Mouse (Mus musculus) heart, adult 8-10 months (tissue): ENCODE measurements around the gene Vcam1. TPM values are rescaled to one million over a fixed set of nuclear protein-coding genes. Genes with fewer than 3 reads are reported as not detected.
A peak's percentile ranks its signal among the peaks of the same experiment; 100 is the strongest.

Source experiments
- DNase-seq: peaks from one replicate; pipeline ENCODE4 v3.0.0; 2022; ENCODE audit warnings: low spot score
- total RNA-seq, 4 experiments: library from RNA; stranded (reverse); gene quantifications; 2 replicates each; pipeline ENCODE4 v1.2.4; 2022

The Vcam1 gene
- total RNA-seq = 10 to 100 TPM; 16.0 to 19.8 (median 16.5) TPM

- DNase-seq = peak; percentile 64
Observed at GRCm38 (mm10) chr3:116129259-116129738, at the start of gene Vcam1. Gene Vcam1, minus strand, starts transcription at chr3:116129688.

DNA sequence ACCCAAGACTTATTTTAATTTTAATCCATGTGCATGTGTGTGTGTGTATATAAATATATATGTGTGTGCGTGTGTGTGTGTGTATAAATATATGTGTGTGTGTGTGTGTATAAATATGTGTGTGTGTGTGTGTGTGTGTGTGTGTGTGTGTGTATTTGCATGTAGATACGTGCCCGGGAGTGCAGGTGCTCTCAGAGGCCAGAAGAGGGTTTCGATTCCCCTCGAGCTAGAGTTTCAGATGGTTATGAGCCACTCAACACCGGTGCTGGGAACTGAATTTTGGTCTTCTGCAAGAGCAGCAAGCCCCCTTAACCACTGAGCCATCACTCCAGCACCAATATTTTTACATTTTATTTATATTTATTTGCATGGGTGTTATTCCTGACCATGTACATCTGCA lies 45.6 kb upstream of the Vcam1 start:
- no peak for DNase-seq

DNA sequence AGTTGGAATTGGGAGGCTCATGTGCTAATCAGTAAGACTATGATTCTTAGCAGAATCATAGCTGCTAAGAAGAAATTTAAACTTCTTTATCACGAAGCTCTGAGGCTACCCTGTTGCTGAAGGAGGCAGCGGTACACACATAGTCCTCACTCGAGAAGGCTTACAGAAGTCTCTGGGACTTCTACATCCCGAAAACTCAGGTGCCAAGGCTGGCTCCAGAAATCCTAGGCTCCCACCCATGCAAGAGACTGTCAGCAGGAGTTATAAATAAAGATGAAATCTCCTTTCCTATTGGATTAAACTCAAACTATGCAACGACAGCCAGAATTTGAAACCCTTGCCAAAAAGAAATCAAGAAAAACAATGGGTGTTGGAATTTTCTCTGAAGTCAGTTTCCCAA lies 42.0 kb upstream of the Vcam1 start:
- DNase-seq = peak; percentile 41

- peak; percentile 59 for DNase-seq
Observed at GRCm38 (mm10) chr3:116168056-116168455, 38.6 kb upstream of the Vcam1 start.

GRCm38 (mm10) chr3:116166296-116166695 lies 36.8 kb upstream of the Vcam1 start:
- no peak for DNase-seq

DNA sequence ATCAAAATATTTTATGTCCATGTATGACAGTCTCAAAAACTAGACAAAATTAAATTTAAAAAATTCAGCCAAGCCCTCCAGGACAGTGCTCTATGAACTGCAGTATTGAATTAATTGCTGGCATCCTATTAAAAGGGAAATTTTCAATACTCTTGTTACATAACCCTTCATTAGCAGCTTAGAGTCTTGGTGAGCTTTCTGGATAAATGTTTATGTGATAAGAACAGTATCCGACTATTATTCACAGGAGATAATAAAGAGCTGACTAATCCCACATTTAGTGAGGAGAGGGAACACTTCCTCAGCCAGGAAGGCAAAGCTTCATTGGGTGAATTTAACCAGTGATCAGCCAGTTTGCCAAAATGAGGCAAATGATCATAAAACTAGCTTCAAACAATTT lies 35.5 kb upstream of the Vcam1 start:
- no peak for DNase-seq

GRCm38 (mm10) chr3:116163517-116163916 lies 34.0 kb upstream of the Vcam1 start:
- no peak for DNase-seq

DNA sequence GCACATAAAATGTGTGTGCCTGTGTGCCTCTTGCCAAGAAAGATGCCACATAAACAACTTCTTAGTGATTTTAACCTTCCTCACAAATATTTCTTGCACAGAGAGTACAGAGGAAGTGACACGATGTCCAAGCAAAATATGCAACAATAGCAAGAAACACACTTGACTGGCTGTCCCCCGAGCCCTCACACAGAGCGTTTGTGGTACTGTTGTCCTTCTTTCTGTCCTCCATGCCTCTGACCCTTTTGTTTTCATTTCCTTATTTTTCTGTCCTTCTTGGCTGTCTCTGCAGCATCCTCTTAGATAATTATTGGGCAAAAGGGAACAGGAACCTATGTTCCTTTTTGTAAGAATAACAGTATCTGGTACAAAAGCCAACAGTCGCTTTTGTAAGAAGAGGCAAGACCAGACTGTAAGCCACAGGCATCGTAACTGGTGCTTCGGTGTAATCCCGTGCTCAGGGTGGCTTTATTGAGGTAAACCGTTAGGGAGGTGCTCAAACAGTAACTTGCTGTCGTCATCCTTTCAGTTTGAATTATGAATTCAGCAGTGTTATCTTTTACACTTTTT lies 32.7 kb upstream of the Vcam1 start:
- peak; percentile 48 for DNase-seq

GRCm38 (mm10) chr3:116159376-116159775 lies 29.9 kb upstream of the Vcam1 start:
- DNase-seq = no peak

GRCm38 (mm10) chr3:116157447-116157990 lies 28.0 kb upstream of the Vcam1 start:
- DNase-seq = no peak

DNA sequence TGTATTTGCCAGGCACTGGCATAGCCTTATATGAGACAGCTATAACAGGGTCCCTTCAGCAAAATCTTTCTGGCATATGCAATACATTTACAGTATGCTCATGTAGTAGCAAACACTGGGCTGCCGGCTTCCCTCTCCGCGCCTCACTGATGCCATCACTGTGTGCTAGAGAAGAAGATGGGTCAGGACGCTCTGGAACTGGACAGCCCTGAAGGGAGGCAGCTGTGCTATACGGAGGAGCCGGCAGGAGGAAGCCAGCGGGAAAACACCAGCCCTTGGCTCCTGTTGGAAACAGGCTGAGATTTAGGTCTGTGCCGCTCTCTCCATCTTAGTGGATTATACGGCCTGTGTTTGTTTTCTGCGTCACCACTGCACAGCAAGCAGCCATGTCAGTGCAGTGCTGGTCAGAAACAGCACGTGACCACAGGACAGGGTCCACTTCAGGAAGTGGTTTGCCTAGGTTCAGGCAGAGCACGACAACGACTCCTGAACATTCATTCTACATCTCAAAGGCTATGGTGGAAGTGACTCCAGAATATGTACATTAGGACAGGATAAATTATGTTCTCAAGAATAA lies 20.7 kb upstream of the Vcam1 start:
- no peak for DNase-seq

DNA sequence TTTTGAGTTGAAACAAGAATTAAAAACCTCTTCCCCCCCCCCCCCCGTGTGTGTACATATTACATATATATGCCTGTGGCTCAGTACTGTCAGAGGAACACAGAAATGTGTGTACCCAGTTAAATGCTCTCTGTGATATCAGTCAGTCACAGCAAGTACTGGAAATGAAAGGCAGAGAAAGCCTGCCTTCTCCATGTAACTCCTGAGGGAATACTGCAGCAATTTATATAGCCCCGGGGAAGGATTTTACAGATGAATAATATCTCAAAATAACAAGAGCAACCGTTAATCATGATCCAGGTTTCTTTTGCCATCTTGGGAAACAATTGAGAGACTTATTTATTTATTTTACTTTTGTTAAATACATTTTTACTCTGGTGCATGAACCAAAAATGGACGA lies 19.6 kb upstream of the Vcam1 start:
- DNase-seq = no peak

- no peak for DNase-seq
Observed at GRCm38 (mm10) chr3:116148676-116149075, 19.2 kb upstream of the Vcam1 start.

DNA sequence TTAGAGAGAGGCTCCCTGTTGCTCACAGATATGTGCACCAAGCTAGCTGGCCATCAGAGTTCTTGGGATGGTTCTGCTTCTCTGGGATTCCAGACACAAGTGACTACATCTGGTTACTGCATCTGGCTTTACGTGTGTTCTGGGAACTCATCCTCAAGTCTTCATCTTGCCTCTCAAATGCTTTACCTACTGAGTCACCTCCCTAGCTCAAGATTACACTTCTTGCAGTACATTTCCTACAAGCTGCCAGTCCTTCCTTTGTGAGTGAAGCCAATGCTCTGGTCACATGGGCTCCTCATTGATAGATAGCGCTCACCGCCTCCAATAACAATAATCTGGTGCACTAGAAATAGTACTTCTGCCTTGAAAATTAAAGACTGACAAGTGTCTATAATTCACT lies 11.7 kb upstream of the Vcam1 start:
- DNase-seq = no peak

DNA sequence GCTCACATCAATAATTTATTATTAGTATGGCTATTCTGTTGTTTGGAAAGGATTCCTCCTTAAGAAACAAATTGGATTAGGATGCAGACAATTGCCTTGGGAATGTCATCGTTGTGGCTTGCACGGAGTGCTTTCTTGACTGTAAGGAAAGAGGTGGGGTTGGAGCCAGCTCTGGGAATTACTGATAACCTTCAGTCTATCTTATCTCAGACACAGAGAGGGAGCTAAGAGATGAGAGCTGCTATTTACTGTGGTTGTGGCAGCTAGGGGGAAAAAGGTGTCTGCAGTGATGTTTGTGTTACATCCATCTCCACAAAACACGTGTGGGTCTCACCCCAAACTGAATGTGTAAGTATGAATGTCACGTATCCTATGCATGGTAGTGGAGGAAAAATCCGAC lies 9.5 kb upstream of the Vcam1 start:
- DNase-seq = no peak

- DNase-seq = peak; percentile 58
Observed at GRCm38 (mm10) chr3:116138081-116138480, 8.6 kb upstream of the Vcam1 start.

- DNase-seq = no peak
Observed at GRCm38 (mm10) chr3:116133363-116133762, 3.9 kb upstream of the Vcam1 start.

GRCm38 (mm10) chr3:116130711-116131110 lies 1.2 kb upstream of the Vcam1 start:
- no peak for DNase-seq

DNA sequence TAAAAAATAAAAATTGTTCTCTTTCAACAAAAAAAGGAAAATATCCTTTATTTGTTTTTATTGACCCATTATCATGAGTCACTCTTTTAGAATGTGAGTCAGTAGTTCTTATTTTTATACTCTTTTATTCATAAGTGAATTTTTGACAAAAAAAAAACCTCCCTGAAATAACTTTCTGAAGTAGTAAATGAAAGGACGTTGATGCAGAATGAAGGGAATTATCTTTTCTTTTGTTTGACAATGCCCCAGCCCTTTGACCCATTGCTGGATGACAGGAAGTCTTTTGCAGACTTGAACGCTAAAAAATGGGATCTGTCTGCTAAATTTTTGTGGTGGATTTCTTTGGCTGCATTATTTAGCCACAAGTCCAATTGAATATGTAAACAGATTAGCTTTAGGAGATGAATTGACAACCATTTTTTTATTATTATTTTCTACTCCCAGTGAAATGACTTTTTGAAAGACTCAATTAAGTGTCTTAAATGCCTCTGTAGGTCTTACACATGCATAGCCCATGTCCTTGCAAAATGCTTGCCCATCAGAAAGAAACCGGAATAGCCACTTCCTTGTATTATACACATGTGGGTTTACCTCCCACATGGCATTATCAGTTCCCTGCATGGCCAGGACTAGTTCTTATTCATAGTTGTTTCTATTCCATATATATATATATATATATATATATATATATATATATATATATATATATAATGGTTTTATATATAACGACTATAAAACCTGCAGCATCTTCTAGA lies 530 bp upstream of the Vcam1 start:
- no peak for DNase-seq

GRCm38 (mm10) chr3:116128311-116129204 lies 930 bp downstream of the Vcam1 start:
- DNase-seq = no peak

DNA sequence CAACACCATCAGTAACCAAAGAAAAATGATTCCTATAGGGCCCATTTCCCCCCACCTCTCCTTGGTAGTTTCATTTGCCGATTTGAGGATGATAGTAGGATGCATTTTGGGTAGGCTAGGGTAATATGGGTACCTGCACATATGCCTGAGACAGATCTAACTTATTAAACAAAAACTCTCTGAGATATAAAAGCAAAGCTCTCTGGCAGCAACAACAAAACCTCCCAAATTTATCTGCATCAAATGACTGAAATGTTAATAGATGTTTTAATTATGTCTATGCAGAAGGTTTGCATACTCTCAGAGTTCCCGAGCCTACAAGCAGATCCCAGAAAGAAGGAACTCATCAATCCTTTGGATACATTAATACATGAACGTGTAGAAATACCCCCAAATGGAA lies 1.7 kb downstream of the Vcam1 start:
- DNase-seq = no peak

GRCm38 (mm10) chr3:116127281-116127680 lies 2.2 kb downstream of the Vcam1 start:
- no peak for DNase-seq
